Mouse (Mus musculus): ENCODE data around the gene Atp8a1. TPM values are rescaled to one million over a fixed set of nuclear protein-coding genes. Genes with fewer than 3 reads are reported as not detected.

Gene Atp8a1
- total and polyA plus RNA-seq, 3 experiments: 4.4 to 11.2 (median 5.5) TPM

DNA sequence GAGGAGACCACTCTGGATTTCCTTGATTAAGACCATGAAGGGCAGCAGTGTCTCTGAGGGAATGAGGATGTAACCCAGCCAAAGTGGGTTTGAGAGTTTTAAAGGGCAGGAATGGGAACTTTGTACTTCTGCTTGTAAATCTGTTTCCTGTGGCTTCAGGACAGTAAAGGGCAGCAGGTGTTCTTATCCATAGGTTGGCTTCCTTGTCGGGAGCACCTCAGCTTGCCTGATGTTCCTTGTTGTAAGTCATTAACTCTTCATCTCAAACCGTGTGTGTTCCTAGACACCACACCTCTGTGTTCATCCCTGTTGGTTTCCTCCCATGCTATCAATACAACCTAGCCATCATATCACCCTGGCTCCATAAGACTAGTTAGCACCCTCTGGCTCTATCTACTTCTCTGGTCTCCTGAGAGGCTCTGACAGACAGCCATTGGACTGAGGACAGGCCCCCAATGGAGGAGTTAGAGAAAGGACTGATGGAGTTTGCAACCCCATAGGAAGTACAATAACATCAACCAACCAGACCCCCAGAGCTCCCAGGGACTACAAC is 17.4 kb upstream of the Atp8a1 start:
- no peak for DNase-seq (ENCODE audit: extremely low read depth)
- Histone ChIP-seq H3K9ac (ENCODE audit: insufficient read depth, low read depth) (no peak overlapping the region), H3K27ac (ENCODE audit: insufficient read depth, low read depth) (no peak overlapping the region), H3K4me1 (ENCODE audit: control insufficient read depth in 1 of 2, insufficient read depth in 2 of 2) (no peaks in the 10 kb centered on the region; a peak in 1 of 4 replicates), H3K9me3 (replicated peaks; ENCODE audit: low read length) (no peaks in the 10 kb centered on the region), H3K36me3 (replicated peaks in 1 of 2; ENCODE audit: control insufficient read depth in 1 of 2, insufficient read depth in 1 of 2, low read length in 1 of 2) (no peaks in the 10 kb centered on the region), H3K4me2 (ENCODE audit: insufficient read depth, low read depth, poor library complexity, severe bottlenecking) (no peak overlapping the region), H3K27me3 (replicated peaks) (no peaks in the 10 kb centered on the region), H3K79me2 (replicated peaks; ENCODE audit: control insufficient read depth, extremely low read depth, insufficient read depth, poor library complexity, severe bottlenecking) (no peaks in the 10 kb centered on the region), H3K4me3 (replicated peaks in 1 of 3; ENCODE audit: low read depth in 2 of 3, low read length in 2 of 3, poor library complexity in 1 of 3) (no peak overlapping the region)
- dilution Hi-C loops (cut with MboI; ENCODE audit: extremely low pct_ligation_motif_present, extremely low pct_unique_long_range_greater_than_20kb, low sequenced_read_pairs): no loop called here
- in situ Hi-C loops (cut with MboI; ENCODE audit: low pct_ligation_motif_present, low pct_unique_long_range_greater_than_20kb, low sequenced_read_pairs): no loop called here
- TF ChIP-seq ZNF384 (IDR thresholded peaks at IDR 0.05; ENCODE audit: low read depth, low read length): no peak
- TF ChIP-seq MAZ (IDR thresholded peaks at IDR 0.05; ENCODE audit: low read depth, low read length): no peak
- no peak for TF ChIP-seq ELF1 (IDR thresholded peaks at IDR 0.05; ENCODE audit: low read depth, low read length)
- no peak for TF ChIP-seq USF2 (conservative IDR thresholded peaks at IDR 0.05; ENCODE audit: low read depth, low read length)
- no peak for TF ChIP-seq POLR2AphosphoS2 (IDR thresholded peaks at IDR 0.05; ENCODE audit: low read depth, low read length)
- no peak for TF ChIP-seq ZMIZ1 (IDR thresholded peaks at IDR 0.05; ENCODE audit: low read depth, low read length)
- no peak for TF ChIP-seq BHLHE40 (IDR thresholded peaks at IDR 0.05; ENCODE audit: low read depth, low read length)
- TF ChIP-seq MXI1 (IDR thresholded peaks at IDR 0.05; ENCODE audit: low read depth, low read length): no peak
- no peak for TF ChIP-seq E2F4 (IDR thresholded peaks at IDR 0.05; ENCODE audit: insufficient replicate concordance, low read depth, low read length)
- no peak for TF ChIP-seq RAD21 (IDR thresholded peaks at IDR 0.05; ENCODE audit: low read depth, low read length)
- TF ChIP-seq JUND (conservative IDR thresholded peaks at IDR 0.05; ENCODE audit: low read depth, low read length): no peak

DNA sequence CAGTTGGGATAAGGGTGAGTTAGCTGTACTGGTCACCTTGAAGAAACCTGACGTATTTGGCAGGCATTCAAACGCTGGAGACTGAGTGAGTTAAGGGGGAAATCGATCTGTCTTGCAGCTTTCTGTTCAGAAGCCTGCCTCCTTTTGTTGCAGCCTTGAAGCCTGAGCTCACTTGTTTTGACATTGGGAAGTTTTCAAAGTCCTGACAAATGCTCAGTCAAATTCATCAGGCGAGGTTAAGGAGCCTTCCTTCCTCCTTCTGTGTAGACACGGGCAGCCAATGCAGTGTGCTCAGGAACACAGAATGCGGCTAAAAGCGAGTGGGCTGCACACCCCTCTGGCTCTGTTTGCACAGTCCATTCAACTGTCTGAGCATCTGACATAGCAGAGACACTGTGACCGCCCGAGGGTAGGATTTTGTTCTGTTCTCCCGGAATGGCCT is 16.7 kb upstream of the Atp8a1 start:
- no peak overlapping the region for H3K4me2 ChIP-seq (ENCODE audit: insufficient read depth, low read depth, poor library complexity, severe bottlenecking)
- no peaks in the 10 kb centered on the region for H3K36me3 ChIP-seq (replicated peaks in 1 of 2; ENCODE audit: control insufficient read depth in 1 of 2, insufficient read depth in 1 of 2, low read length in 1 of 2)
- H3K4me3 ChIP-seq (replicated peaks in 1 of 3; ENCODE audit: low read depth in 2 of 3, low read length in 2 of 3, poor library complexity in 1 of 3): no peak overlapping the region
- no peaks in the 10 kb centered on the region for H3K9me3 ChIP-seq (replicated peaks; ENCODE audit: low read length)
- H3K9ac ChIP-seq (ENCODE audit: insufficient read depth, low read depth): no peak overlapping the region
- no peaks in the 10 kb centered on the region for H3K27me3 ChIP-seq (replicated peaks)
- no peak overlapping the region for H3K27ac ChIP-seq (ENCODE audit: insufficient read depth, low read depth)
- in situ Hi-C loops (cut with MboI; ENCODE audit: low pct_ligation_motif_present, low pct_unique_long_range_greater_than_20kb, low sequenced_read_pairs): no loop called here
- dilution Hi-C loops (cut with MboI; ENCODE audit: extremely low pct_ligation_motif_present, extremely low pct_unique_long_range_greater_than_20kb, low sequenced_read_pairs): no loop called here
- DNase-seq (ENCODE audit: extremely low read depth): no peak
- H3K79me2 ChIP-seq (replicated peaks; ENCODE audit: control insufficient read depth, extremely low read depth, insufficient read depth, poor library complexity, severe bottlenecking): no peaks in the 10 kb centered on the region
- TF ChIP-seq POLR2AphosphoS2 (IDR thresholded peaks at IDR 0.05; ENCODE audit: low read depth, low read length): no peak
- TF ChIP-seq CHD1 (IDR thresholded peaks at IDR 0.05; ENCODE audit: low read depth, low read length): no peak
- no peak for TF ChIP-seq IRF4 (IDR thresholded peaks at IDR 0.05; ENCODE audit: low read depth, low read length)
- TF ChIP-seq MEF2A (IDR thresholded peaks at IDR 0.05; ENCODE audit: borderline replicate concordance, low read depth, low read length): no peak
- no peak for TF ChIP-seq RAD21 (IDR thresholded peaks at IDR 0.05; ENCODE audit: low read depth, low read length)
- no peak for TF ChIP-seq JUN (IDR thresholded peaks at IDR 0.05; ENCODE audit: insufficient read depth, low read depth, low read length)
- no peak for TF ChIP-seq TCF12 (IDR thresholded peaks at IDR 0.05; ENCODE audit: low read depth, low read length)
- no peak for TF ChIP-seq GABPA (IDR thresholded peaks at IDR 0.05; ENCODE audit: insufficient replicate concordance, low read depth, low read length)
- TF ChIP-seq JUND (conservative IDR thresholded peaks at IDR 0.05; ENCODE audit: low read depth, low read length): no peak
- TF ChIP-seq CHD2 (IDR thresholded peaks at IDR 0.05; ENCODE audit: low read length): no peak
- TF ChIP-seq NRF1 (IDR thresholded peaks at IDR 0.05; ENCODE audit: low read depth, low read length): no peak
- no peak for TF ChIP-seq USF1 (IDR thresholded peaks at IDR 0.05; ENCODE audit: low read depth, low read length)
- no peak for TF ChIP-seq CTCF (conservative IDR thresholded peaks at IDR 0.05 in 1 of 2, IDR thresholded peaks at IDR 0.05 in 1 of 2; ENCODE audit: low read depth in 2 of 2, low read length in 2 of 2)
- no peak for TF ChIP-seq ZKSCAN1 (IDR thresholded peaks at IDR 0.05; ENCODE audit: borderline replicate concordance, low read depth, low read length)
- TF ChIP-seq ELF1 (IDR thresholded peaks at IDR 0.05; ENCODE audit: low read depth, low read length): no peak
- no peak for TF ChIP-seq MAFK (IDR thresholded peaks at IDR 0.05; ENCODE audit: insufficient replicate concordance, low read length)
- TF ChIP-seq POLR2A (IDR thresholded peaks at IDR 0.05; ENCODE audit: low read depth, low read length): no peak
- TF ChIP-seq ZNF384 (IDR thresholded peaks at IDR 0.05; ENCODE audit: low read depth, low read length): no peak
- no peak for TF ChIP-seq NELFE (IDR thresholded peaks at IDR 0.05; ENCODE audit: low read depth, low read length)
- H3K4me1 ChIP-seq (ENCODE audit: control insufficient read depth in 1 of 2, insufficient read depth in 2 of 2): no peaks in the 10 kb centered on the region; a peak in 1 of 4 replicates

Measured in CH12.LX (cell line).